Mouse (Mus musculus) gastrocnemius, postnatal 4 days (tissue): ENCODE results near the gene Ccser1. TPM values are rescaled to one million over a fixed set of nuclear protein-coding genes. Genes with fewer than 3 reads are reported as not detected.

Source experiments
- DNase-seq, 2 experiments: peaks; one replicate each; pipeline ENCODE4 v3.0.0; 2021 to 2022; ENCODE audit warnings: low spot score in 2 of 2, mixed read lengths in 2 of 2
- total RNA-seq, 2 experiments: library from RNA; stranded (reverse); gene quantifications; 2 replicates each; pipeline ENCODE4 v1.2.3; 2021

Gene Ccser1
- total RNA-seq, 2 experiments from 2014 or later: 5.8 to 7.9 TPM

DNA sequence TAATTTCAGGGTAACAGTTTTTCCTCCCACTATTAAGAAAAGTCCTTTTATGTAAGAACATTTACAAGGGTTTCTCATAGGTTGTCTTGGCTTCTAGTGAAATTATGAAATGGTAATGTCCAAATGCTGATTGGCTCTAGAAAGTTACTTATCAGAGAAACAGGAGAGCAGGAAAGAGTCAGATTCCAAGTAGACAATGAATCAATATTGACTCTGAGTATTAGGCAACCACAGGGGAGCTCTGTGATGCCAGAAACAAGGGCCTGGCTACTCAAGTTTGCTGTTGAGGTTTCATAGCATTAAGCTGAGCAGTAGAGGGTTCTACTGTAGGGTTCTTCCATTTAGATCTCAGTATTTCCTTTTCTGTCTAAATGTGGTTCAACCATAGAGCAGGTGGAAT is 481.3 kb downstream of the Ccser1 start:
- no peak for DNase-seq

DNA sequence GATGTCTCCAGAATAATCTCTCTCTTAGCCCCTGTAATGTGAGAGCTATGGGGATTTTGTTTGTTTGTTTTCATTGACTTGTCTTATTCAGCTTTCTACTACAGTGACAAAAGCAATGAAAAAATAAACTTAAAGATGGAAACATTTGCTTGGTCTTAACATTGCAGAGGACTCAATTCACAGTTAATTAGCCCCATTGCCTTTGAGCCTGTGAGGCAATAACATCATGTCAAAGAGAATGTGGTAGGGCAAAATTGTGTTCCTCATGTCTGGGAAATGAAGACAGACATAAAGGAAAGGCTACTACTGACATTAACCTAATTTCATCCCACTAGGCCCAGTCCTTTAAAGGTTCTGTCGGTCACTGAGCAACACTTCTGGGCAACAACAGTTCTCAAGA is 484.4 kb downstream of the Ccser1 start:
- no peak for DNase-seq

DNA sequence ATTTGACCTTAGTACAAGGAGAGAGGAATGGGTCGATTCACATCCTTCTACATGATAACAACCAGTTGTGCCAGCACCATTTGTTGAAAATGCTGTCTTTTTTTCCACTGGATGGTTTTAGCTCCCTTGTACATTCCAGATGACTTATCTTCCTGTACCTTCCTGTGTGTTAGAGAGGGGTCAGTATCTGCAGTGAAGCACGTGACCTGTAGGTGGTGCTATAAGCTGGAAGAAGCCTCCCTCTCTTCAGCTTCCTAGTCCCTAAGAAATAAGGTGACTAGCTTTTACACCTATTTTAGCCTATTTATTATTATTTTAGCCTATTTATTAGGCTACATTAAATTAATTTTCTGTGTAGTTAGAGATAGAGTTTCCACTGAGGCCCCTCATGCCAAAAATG is 506.9 kb downstream of the Ccser1 start:
- DNase-seq: no peak

DNA sequence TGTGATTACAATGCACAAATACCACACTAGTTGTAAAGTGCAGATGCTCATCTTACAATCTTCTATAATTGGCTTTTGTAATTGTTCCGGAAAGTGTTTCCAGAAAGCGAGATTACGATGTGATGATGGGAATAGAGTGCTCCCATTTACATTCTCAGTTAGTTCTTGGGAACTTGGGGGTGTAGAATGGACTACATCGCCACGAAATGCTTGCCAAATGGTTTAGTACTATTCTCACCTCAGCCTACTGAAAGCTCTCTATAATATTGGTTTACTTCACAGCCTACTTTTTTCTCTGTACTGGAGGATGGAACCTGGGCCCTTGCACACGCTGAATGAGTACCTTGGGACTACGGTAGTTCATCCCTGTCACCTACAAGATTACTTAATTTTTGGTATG is 522.9 kb downstream of the Ccser1 start:
- DNase-seq: no peak

DNA sequence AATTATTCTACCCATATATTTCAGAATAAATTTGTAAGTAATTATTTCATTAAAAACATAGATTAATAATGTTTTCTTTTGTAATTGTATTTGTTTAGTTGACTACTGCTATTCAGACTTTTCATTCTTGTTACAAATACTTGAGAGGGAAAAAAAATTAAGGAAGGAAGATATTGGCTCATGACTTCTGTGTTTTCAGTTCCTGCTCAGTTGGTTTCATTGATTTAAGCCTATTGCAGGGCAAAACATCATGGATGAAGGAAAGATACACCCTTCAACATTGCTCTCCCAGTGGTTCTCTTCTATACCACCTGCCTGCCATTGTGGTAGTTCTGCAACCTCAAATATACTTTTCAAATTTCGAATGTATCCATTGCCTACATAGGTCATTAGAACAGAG is 541.1 kb downstream of the Ccser1 start:
- DNase-seq: no peak

GRCm38 (mm10) chr6:61729065-61729464 is 548.9 kb downstream of the Ccser1 start:
- DNase-seq: no peak

GRCm38 (mm10) chr6:61730088-61730880 is 550.2 kb downstream of the Ccser1 start:
- DNase-seq: no peak

GRCm38 (mm10) chr6:61746346-61746745 is 566.2 kb downstream of the Ccser1 start:
- no peak for DNase-seq

DNA sequence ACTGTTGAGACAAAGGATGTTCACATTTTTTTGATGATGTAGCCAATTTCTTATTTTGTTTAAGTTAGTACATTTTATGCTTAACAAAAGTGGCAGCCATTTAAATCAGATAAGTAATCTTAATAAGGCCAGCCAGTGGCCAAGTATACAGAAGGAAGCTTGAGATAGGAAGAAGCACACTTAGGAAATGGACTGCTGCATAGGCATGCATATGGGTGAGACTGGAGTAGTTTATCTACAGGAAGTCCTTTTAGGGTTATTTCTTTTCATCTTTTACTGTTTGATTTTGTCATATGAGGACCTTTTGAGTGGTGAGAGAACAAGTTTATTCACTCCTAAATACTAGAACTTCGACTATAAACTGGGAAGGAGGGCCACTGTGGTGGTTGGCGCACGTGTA is 582.0 kb downstream of the Ccser1 start:
- no peak for DNase-seq

GRCm38 (mm10) chr6:61763379-61763778 is 583.3 kb downstream of the Ccser1 start:
- DNase-seq: no peak

DNA sequence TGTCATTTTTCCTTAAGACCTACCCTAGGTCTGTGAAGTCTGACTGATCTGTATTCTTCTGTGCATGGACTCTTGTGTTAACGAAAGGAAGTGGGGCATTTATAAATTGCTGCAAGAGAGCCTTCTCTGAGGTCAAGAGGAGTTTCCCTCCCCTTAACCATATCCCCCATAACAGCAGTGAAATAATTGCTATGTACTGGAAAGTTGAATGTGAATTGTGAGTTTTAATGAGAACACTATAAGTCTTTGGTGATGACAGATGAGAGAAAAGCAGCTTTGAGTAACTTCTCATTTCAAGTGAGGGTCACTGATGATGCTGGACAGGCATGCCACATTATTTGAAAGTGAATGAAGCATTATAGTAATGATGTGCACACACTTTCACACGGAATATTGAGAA is 585.7 kb downstream of the Ccser1 start:
- DNase-seq: no peak

DNA sequence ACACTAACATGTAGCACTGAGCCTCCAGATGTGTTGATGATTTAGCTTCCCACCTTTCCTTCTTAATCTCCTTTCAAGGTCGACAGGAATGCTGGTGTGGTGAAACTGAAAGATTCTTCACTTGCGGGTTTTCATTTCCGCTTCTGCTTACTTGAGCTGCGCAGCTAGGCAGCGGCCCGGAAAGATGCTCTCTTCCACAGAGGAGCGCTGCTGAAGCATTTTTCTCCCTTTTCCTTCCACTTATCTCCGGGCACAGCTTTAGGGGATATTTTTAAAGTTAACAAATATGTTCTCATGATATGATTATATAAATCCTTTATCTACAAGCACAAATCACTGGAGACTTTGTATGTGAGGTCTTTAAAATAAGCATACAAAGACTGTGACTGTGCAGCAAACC is 587.0 kb downstream of the Ccser1 start:
- no peak for DNase-seq

DNA sequence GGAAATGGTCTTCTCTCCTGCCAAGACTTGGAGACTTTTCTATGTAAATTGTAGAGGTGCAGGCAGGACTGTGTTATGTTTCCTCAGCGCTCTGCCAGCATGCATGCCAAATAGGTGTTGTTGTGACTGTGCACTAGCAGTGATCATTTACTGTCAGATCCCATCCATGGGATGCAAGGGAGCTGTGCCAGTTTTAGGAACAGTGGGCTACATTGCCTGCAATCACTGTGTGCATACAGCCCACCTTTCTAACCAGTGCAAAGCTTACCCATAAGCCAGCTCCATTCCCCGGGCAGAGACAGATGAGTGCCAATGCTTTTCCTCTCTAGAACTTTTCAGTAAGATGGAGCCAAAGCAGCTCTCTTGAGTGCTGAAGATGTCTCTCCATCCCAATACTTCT is 606.6 kb downstream of the Ccser1 start:
- no peak for DNase-seq

DNA sequence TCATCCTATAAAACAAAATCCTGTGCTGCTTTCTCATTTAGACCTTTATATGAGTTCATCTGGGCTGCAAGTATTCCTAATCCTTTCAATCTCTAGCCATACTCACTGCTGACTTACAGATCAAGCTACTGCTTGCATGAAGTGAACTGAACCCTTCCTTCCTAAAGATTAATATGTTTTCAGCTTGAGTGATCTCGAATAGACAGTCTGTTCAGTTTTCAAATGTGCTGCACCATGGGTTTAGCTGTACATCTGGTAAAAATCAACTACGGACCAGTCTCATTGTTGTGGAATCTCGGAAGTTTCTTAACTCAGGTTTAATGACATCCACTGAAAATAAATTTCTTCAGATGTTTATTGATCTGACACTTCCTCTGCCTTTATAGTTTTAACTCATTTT is 620.8 kb downstream of the Ccser1 start:
- DNase-seq: no peak

DNA sequence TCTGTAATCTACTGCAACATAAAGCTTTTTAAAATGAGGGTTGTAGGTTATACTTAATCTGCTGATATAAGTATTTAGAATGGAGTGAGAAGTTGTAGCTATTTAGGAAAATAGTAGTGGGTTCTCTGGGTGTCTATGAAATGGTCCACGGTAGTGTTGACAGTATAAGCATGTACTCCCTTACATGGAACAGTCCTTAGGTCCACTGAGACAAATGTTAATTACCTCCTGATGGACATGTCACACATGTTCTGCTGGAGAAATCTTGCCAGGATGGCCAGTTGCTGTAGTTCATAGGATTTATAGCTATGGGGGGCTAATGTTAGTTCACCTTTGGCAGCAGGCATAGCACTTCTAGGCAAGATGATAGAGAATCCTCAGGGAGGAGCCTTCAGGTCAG is 625.4 kb downstream of the Ccser1 start:
- DNase-seq: no peak

DNA sequence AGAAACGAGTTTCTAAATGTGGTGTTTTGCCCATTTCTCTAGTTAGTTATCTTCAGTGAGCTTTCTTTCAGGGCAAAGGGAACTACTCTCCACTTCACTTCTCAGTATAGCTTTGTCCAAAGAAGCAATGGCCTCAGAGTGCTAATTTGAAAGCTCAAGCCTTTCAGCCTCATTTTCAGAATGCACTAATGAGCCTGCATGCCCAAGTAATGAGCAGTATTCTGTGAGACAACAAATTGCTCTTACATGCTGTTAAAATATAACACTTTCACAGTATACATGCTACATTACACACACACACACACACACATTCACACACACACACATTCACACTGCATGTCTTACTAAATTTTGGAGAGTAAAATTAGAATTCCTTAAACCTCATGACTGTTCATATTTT is 637.6 kb downstream of the Ccser1 start:
- DNase-seq: no peak

GRCm38 (mm10) chr6:61876302-61876701 is 696.2 kb downstream of the Ccser1 start:
- DNase-seq: no peak

GRCm38 (mm10) chr6:61898238-61898637 is 718.1 kb downstream of the Ccser1 start:
- DNase-seq: no peak

GRCm38 (mm10) chr6:61902715-61903114 is 722.6 kb downstream of the Ccser1 start:
- DNase-seq: no peak

GRCm38 (mm10) chr6:61912896-61913295 is 732.8 kb downstream of the Ccser1 start:
- DNase-seq: no peak

- DNase-seq: no peak
Measured at GRCm38 (mm10) chr6:61931622-61932021, 751.5 kb downstream of the Ccser1 start.

GRCm38 (mm10) chr6:61936656-61937055 is 756.5 kb downstream of the Ccser1 start:
- no peak for DNase-seq

DNA sequence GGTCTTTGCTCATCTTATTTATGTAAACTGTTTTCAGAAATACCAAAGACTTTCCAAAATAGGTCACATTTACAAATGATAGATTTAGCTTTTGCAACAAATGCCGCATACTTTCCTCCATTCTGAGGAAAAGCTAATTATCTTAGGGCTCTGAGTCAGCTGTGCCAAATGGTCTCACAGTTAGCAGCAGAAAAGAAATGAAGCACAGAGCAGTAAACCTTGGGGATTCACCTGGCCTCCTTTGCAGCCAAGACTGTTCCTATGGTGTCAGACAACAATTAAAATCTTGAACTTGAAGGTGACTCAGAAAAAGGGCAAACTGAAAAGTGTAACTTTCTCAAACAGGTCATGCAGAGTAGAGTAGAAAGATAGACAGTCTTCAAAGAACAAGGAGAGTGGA is 759.1 kb downstream of the Ccser1 start:
- DNase-seq: no peak
